Mouse (Mus musculus): Measurements from ENCODE around the gene 6030498E09Rik. TPM values are rescaled to one million over a fixed set of nuclear protein-coding genes. Genes with fewer than 3 reads are reported as not detected.
A peak's percentile ranks its signal among the peaks of the same experiment; 100 is the strongest.

The 6030498E09Rik gene
- 0.96 and 1.7 TPM in 2 replicates for polyA plus RNA-seq (2015; fragmentation: Nextera tagmentation; extraction: Ambion mirVana)

DNA sequence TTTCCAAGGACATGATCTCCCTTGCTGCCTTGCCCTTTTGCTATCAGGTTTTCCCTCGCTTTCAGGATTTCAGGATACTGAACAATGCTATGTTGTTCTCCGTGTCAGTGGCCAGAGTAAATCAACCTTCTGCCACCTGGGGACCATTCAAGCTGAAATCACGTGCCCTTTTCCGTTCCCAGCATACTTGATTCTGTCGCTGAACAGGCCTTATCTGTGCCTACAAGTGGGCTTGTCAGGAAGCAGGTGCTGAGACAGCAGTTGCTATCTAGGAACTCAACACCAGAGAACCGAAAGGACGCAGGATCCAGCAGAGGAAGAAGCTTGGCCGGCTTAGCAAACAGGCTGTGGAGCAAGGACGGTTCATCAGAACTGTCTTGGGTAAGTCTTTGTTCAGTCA is at the start of gene 6030498E09Rik:
6030498E09Rik (plus strand) TSS at position 194 of the 400 bp plus-strand sequence.
- peak within 1 kb of the TSS; percentile 54 for H3K4me2 ChIP-seq (ENCODE audit: low read depth, low read length)
- 31% methylated on average over 9 of the region's 9 CpGs for WGBS
- peak; percentile 78 for ATAC-seq (replicated peaks; ENCODE audit: extremely low read depth, insufficient read depth, low FRiP score)

GRCm38 (mm10) chrX:38730081-38730480 is 42.4 kb upstream of the 6030498E09Rik start:
- no peak overlapping the region for H3K27ac ChIP-seq (ENCODE audit: low read length)
- ATAC-seq (replicated peaks; ENCODE audit: extremely low read depth, insufficient read depth, low FRiP score) = no peak
- H3K4me3 ChIP-seq (ENCODE audit: low read length) = no peak overlapping the region
- H3K4me2 ChIP-seq (ENCODE audit: low read depth, low read length) = no peak overlapping the region
- no peaks in the 10 kb centered on the region for H3K9me3 ChIP-seq (replicated peaks; ENCODE audit: control insufficient read depth, low read length)
- no peak overlapping the region for H3K9ac ChIP-seq (ENCODE audit: low read length)
- no peaks in the 10 kb centered on the region for H3K36me3 ChIP-seq (ENCODE audit: control insufficient read depth, insufficient read depth)
- H3K27me3 ChIP-seq (ENCODE audit: control insufficient read depth, insufficient read depth, low read length) = no peaks in the 10 kb centered on the region
- WGBS = 51% methylated on average over 5 of the region's 5 CpGs
- no peaks in the 10 kb centered on the region for H3K4me1 ChIP-seq (ENCODE audit: control insufficient read depth, insufficient read depth, low read length)

More for the DNA sequence above, at the start of gene 6030498E09Rik:
- Histone ChIP-seq H3K27ac (ENCODE audit: low read length) (peak within 1 kb of the TSS; percentile 10; the same call in 1 of the 2 replicates), H3K36me3 (ENCODE audit: control insufficient read depth, insufficient read depth) (no peaks in the 10 kb centered on the region), H3K4me3 (ENCODE audit: low read length) (peak within 1 kb of the TSS; percentile 24), H3K9me3 (replicated peaks; ENCODE audit: control insufficient read depth, low read length) (no peaks in the 10 kb centered on the region), H3K4me1 (ENCODE audit: control insufficient read depth, insufficient read depth, low read length) (peaks cover 4% of the 10 kb centered on the region; the same call in 1 of the 2 replicates), H3K27me3 (ENCODE audit: control insufficient read depth, insufficient read depth, low read length) (no peaks in the 10 kb centered on the region), H3K9ac (ENCODE audit: low read length) (no peak within 1 kb of the TSS)

DNA sequence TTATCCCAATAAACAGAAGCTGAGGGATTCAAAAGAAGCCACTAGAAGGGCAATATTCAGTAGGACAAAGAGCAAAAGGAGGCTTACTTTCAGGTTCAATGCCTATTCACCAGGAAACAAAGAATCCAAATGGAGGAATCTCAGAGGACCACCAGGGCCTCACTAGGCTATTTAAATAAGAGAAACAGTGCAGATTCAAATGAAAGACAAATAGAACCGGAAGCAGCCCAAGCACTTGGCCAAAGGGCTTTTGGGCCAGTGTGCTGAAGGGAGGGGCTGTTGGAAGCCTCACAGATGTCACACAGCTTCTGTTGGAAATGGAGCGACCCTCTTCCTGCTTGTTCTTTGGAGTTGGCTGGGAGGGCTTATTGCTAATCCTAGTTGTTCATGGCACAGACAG is 41.8 kb upstream of the 6030498E09Rik start:
- WGBS = 66% methylated on average over 2 of the region's 2 CpGs

GRCm38 (mm10) chrX:38733683-38734082 is 38.8 kb upstream of the 6030498E09Rik start:
- H3K9me3 ChIP-seq (replicated peaks; ENCODE audit: control insufficient read depth, low read length) = no peaks in the 10 kb centered on the region
- H3K4me2 ChIP-seq (ENCODE audit: low read depth, low read length) = no peak overlapping the region
- no peak overlapping the region for H3K9ac ChIP-seq (ENCODE audit: low read length)
- no peak overlapping the region for H3K4me3 ChIP-seq (ENCODE audit: low read length)
- 95% methylated on average over 5 of the region's 5 CpGs for WGBS
- H3K36me3 ChIP-seq (ENCODE audit: control insufficient read depth, insufficient read depth) = no peaks in the 10 kb centered on the region
- H3K27ac ChIP-seq (ENCODE audit: low read length) = no peak overlapping the region
- no peaks in the 10 kb centered on the region for H3K27me3 ChIP-seq (ENCODE audit: control insufficient read depth, insufficient read depth, low read length)
- no peaks in the 10 kb centered on the region for H3K4me1 ChIP-seq (ENCODE audit: control insufficient read depth, insufficient read depth, low read length)
- ATAC-seq (replicated peaks; ENCODE audit: extremely low read depth, insufficient read depth, low FRiP score) = no peak

More for the DNA sequence above, 41.8 kb upstream of the 6030498E09Rik start:
- no peak overlapping the region for H3K4me3 ChIP-seq (ENCODE audit: low read length)
- no peaks in the 10 kb centered on the region for H3K27me3 ChIP-seq (ENCODE audit: control insufficient read depth, insufficient read depth, low read length)
- no peak overlapping the region for H3K27ac ChIP-seq (ENCODE audit: low read length)
- no peaks in the 10 kb centered on the region for H3K9me3 ChIP-seq (replicated peaks; ENCODE audit: control insufficient read depth, low read length)
- H3K9ac ChIP-seq (ENCODE audit: low read length) = no peak overlapping the region
- no peaks in the 10 kb centered on the region for H3K36me3 ChIP-seq (ENCODE audit: control insufficient read depth, insufficient read depth)
- no peak overlapping the region for H3K4me2 ChIP-seq (ENCODE audit: low read depth, low read length)
- no peaks in the 10 kb centered on the region for H3K4me1 ChIP-seq (ENCODE audit: control insufficient read depth, insufficient read depth, low read length)
- ATAC-seq (replicated peaks; ENCODE audit: extremely low read depth, insufficient read depth, low FRiP score) = no peak

DNA sequence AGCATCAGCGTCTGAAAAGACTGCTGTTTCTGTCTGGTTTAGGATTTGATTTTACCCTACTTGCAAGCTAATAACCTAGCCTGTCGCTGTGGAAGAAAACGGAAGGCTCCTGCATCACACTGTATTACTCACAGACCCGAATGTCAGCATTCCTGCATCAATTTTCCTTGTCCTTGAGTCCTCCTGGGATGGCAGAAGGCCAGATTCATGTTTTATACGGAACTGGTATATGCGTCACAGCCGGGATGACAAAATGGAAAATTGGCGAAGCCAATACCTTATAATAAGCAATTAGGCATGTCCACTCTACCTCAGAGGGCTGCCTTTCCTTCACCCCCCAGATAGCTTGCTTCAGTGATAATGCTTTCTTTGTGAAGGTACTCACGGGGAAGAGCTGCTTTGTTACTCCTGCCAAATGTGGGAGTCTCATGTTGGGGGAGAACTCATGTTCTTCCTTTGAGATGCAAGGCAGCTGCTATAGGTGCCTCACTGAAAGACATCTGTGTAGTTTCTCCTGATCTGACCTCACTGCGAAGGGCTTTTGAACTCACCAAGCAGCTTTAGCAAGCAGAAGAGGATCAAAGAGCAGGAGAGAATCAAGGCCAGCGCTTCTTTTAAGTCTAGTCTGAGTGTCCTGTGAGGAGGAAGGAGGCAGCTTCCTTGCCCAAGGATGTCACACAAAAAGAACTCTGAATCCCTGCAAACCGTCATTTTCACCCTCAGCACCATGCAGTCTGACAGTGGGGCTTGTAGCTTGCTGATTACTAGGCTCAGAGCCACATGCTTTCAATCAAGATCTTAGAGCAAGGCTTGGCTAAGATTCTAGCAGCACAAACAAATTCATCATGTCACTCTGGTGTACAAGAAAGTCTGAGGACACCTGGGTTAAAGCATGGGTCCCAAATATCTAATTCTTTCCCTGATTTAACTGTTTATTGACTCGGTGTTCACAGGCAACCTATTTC is 37.3 kb upstream of the 6030498E09Rik start:
- 47% methylated on average over 13 of the region's 13 CpGs for WGBS
- Histone ChIP-seq H3K9me3 (replicated peaks; ENCODE audit: control insufficient read depth, low read length) (no peaks in the 10 kb centered on the region), H3K4me2 (ENCODE audit: low read depth, low read length) (no peak overlapping the region), H3K4me1 (ENCODE audit: control insufficient read depth, insufficient read depth, low read length) (no peaks in the 10 kb centered on the region), H3K36me3 (ENCODE audit: control insufficient read depth, insufficient read depth) (no peaks in the 10 kb centered on the region), H3K9ac (ENCODE audit: low read length) (no peak overlapping the region), H3K27ac (ENCODE audit: low read length) (no peak overlapping the region), H3K4me3 (ENCODE audit: low read length) (no peak overlapping the region), H3K27me3 (ENCODE audit: control insufficient read depth, insufficient read depth, low read length) (no peaks in the 10 kb centered on the region)
- ATAC-seq (replicated peaks; ENCODE audit: extremely low read depth, insufficient read depth, low FRiP score) = no peak

DNA sequence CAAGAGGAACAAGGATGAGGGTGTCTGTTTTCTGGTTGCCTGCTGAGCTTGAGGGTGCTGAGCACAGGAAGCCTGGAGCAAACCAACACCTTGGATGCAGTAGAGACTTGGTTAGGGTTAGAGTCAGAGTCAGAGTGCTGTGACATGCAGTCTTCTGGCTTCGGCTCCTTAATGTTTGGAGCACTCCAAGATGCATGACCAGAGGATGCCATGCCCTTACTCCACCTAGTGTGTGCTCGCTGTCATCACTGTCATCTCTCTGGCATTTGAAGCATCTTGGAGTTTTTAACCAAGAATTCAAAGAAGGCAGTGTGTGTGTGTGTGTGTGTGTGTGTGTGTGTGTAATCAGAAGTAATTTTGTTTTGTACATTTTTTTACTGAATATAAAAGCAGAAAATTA is 1.0 kb upstream of the 6030498E09Rik start:
- no peak for ATAC-seq (replicated peaks; ENCODE audit: extremely low read depth, insufficient read depth, low FRiP score)
- no peak overlapping the region for H3K4me2 ChIP-seq (ENCODE audit: low read depth, low read length)
- H3K27me3 ChIP-seq (ENCODE audit: control insufficient read depth, insufficient read depth, low read length) = no peaks in the 10 kb centered on the region
- no peaks in the 10 kb centered on the region for H3K36me3 ChIP-seq (ENCODE audit: control insufficient read depth, insufficient read depth)
- 57% methylated on average over 2 of the region's 2 CpGs for WGBS
- no peak overlapping the region for H3K27ac ChIP-seq (ENCODE audit: low read length)
- H3K9ac ChIP-seq (ENCODE audit: low read length) = no peak overlapping the region
- no peak overlapping the region for H3K4me3 ChIP-seq (ENCODE audit: low read length)
- peaks cover 4% of the 10 kb centered on the region; the same call in 1 of the 2 replicates for H3K4me1 ChIP-seq (ENCODE audit: control insufficient read depth, insufficient read depth, low read length)
- H3K9me3 ChIP-seq (replicated peaks; ENCODE audit: control insufficient read depth, low read length) = no peaks in the 10 kb centered on the region

- ATAC-seq (replicated peaks; ENCODE audit: extremely low read depth, insufficient read depth, low FRiP score) = peak; percentile 52; the same call in 1 of the 2 replicates
- WGBS = 34% methylated on average over 3 of the region's 3 CpGs
- H3K36me3 ChIP-seq (ENCODE audit: control insufficient read depth, insufficient read depth) = no peaks in the 10 kb centered on the region
- peaks cover 4% of the 10 kb centered on the region; the same call in 1 of the 2 replicates for H3K4me1 ChIP-seq (ENCODE audit: control insufficient read depth, insufficient read depth, low read length)
- H3K27ac ChIP-seq (ENCODE audit: low read length) = no peak overlapping the region
- H3K27me3 ChIP-seq (ENCODE audit: control insufficient read depth, insufficient read depth, low read length) = no peaks in the 10 kb centered on the region
- no peaks in the 10 kb centered on the region for H3K9me3 ChIP-seq (replicated peaks; ENCODE audit: control insufficient read depth, low read length)
- no peak overlapping the region for H3K9ac ChIP-seq (ENCODE audit: low read length)
- H3K4me3 ChIP-seq (ENCODE audit: low read length) = no peak overlapping the region
- no peak overlapping the region for H3K4me2 ChIP-seq (ENCODE audit: low read depth, low read length)
These were observed 585 bp upstream of the 6030498E09Rik start for GRCm38 (mm10) chrX:38771886-38772285.

GRCm38 (mm10) chrX:38794373-38794772 is 21.9 kb downstream of the 6030498E09Rik start:
- no peaks in the 10 kb centered on the region for H3K9me3 ChIP-seq (replicated peaks; ENCODE audit: control insufficient read depth, low read length)
- no peaks in the 10 kb centered on the region for H3K36me3 ChIP-seq (ENCODE audit: control insufficient read depth, insufficient read depth)
- no peak for ATAC-seq (replicated peaks; ENCODE audit: extremely low read depth, insufficient read depth, low FRiP score)
- no peak overlapping the region for H3K4me3 ChIP-seq (ENCODE audit: low read length)
- no peaks in the 10 kb centered on the region for H3K4me1 ChIP-seq (ENCODE audit: control insufficient read depth, insufficient read depth, low read length)
- no peak overlapping the region for H3K27ac ChIP-seq (ENCODE audit: low read length)
- H3K4me2 ChIP-seq (ENCODE audit: low read depth, low read length) = no peak overlapping the region
- WGBS = 67% methylated on average over 3 of the region's 3 CpGs
- H3K9ac ChIP-seq (ENCODE audit: low read length) = no peak overlapping the region
- H3K27me3 ChIP-seq (ENCODE audit: control insufficient read depth, insufficient read depth, low read length) = no peaks in the 10 kb centered on the region

DNA sequence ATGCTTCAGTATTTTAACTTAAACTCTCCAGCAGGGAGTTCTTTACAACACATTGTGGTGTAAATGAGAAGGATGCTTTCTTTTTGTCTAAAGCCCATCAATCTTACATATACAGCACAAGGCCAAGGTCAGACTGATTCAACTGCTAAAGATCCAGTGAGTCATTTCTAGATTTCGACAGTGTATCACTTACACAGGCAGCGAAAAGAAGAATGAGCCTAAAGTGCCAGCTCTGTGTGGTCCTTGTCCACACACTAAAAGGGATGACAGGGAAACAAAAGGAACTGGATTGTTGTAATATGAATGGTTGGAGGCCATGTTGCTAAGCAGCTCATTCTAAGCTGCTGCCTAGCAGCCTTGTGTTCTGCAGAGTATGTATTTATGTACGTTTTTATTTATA is 41.5 kb downstream of the 6030498E09Rik start:
- Histone ChIP-seq H3K27me3 (ENCODE audit: control insufficient read depth, insufficient read depth, low read length) (no peaks in the 10 kb centered on the region), H3K4me1 (ENCODE audit: control insufficient read depth, insufficient read depth, low read length) (no peaks in the 10 kb centered on the region), H3K36me3 (ENCODE audit: control insufficient read depth, insufficient read depth) (no peaks in the 10 kb centered on the region), H3K9me3 (replicated peaks; ENCODE audit: control insufficient read depth, low read length) (no peaks in the 10 kb centered on the region), H3K27ac (ENCODE audit: low read length) (no peak overlapping the region), H3K4me2 (ENCODE audit: low read depth, low read length) (no peak overlapping the region), H3K9ac (ENCODE audit: low read length) (no peak overlapping the region), H3K4me3 (ENCODE audit: low read length) (no peak overlapping the region)
- 62% methylated on average over 3 of the region's 3 CpGs for WGBS
- ATAC-seq (replicated peaks; ENCODE audit: extremely low read depth, insufficient read depth, low FRiP score) = no peak
